Mouse (Mus musculus): ENCODE measurements at regions not wholly inside any gene's neighbourhood (a gene's known extent, or its start where the extent isn't known, plus 50 kb on each side); places are given as distances from the start of the nearest gene placed in this dataset.

DNA sequence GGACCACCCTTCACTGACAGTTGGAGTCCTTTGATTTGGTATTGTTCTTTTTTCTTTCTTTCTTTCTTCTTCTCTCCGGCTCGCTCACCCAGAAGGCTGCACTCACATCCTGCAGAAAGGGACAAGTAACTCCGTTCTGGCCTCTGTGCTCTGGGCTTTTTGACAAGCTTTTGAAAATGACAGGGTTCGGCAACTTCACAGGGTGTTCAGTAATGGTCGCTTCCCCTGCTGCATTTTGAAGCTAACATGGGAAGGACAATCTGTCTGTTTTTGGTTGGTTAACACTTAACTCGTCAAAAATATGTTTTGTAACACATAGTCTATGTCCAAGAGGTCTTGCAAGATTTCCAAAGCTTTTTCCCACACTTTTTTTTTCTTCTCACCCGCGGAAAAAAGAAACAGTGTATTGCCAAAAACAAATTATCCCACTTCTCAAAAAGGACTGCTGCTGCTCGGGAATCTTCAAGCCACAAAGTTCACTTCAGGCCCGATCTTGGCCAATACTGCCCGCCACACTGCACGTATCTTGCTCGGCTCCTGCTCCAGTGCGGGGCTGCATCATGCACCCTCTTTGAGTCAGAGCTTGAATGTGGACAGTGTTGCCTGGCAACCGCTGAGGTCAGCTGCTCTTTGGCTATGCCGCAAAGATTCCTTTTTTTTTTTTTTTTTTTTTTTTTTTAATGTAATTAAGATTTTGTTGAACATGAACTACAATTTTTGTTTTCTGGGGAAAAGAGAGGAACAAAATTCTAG, 209.4 kb upstream of the Inhba start:
- no peak for DNase-seq

- no peak for DNase-seq
Observed at GRCm38 (mm10) chr13:15803965-15804364, 207.7 kb upstream of the Inhba start.

DNA sequence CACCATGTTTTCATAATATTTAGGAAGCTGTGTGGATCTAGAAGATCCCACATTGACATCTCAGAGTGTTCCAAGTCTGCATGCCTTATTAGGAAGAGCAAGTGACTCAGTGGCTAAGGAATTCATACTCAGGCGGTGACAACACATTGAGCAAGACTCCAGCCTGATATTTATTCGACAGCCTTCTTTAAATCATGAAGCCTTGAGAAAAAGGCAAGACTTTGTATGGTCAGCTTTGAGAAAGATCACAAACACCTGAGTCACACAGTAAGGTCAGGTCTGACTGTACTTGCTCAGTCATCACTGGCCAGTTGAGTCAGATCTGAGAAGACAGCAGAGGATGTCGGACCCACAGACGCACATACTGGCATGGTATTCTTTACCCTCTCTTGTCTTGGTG, 204.7 kb upstream of the Inhba start:
- DNase-seq: no peak

GRCm38 (mm10) chr13:15822261-15822850, 189.3 kb upstream of the Inhba start:
- no peak for DNase-seq

GRCm38 (mm10) chr13:15845806-15846205, 165.8 kb upstream of the Inhba start:
- no peak for DNase-seq

DNA sequence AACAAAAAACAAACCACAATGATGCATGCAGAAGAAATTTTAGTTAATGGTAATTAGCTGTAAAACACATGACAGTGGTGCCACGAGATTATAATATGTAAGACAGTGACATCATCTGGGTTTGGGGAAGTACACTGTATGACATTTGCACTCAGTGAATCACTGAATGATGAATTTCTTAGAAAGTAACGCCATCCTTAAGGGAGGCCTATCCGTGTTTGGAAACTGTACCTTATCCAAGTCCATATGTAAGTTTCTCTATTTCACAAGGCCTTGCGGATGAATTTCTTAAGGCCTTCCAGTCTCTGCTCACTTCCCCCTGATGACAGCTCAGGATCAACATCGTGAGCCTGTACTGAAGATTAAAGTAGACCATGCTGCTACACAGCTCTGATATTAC, 163.6 kb upstream of the Inhba start:
- no peak for DNase-seq

GRCm38 (mm10) chr13:15849129-15849528, 162.5 kb upstream of the Inhba start:
- no peak for DNase-seq

DNA sequence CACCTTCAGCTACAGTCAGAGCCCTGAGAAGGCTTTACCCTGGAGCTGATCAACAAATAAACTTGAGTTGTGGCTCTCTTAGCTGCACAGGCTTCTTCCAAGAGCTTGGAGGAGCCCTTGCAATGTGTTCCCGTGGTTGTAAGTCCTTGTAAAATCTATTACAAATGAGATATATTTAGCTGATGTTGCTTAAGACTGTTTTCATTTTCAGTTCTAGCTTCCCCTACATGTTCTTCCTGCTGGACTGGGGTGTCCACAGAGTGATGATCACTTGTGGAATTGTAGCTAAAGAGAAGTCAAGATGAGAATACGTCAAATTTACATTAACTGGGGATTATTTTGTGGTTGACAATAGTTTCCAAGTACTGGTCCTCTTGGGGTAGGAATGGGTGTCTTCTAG, 161.3 kb upstream of the Inhba start:
- no peak for DNase-seq

GRCm38 (mm10) chr13:15853022-15853566, 158.6 kb upstream of the Inhba start:
- no peak for DNase-seq

DNA sequence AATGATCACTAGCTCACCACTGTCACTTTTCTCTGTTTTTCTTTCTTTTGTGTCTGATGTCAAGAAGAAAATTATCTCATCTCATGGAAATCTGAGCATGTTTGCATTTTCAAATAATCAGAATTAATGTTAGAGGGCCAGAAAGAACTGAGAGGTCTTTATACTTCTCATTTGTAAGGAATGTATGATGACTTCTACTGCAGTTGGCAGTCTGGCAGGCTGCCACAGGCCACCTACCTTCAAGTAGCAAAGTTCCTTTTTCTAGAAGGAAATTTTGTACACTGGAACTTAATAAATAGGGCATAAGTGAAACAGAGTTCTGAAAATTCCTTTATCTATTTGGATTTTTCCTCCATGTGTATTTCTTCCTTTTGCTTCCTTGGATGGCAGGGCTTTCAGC, 148.7 kb upstream of the Inhba start:
- peak in 1 of 2 experiments; percentile 22 for DNase-seq

GRCm38 (mm10) chr13:15863344-15863743, 148.3 kb upstream of the Inhba start:
- DNase-seq: no peak

DNA sequence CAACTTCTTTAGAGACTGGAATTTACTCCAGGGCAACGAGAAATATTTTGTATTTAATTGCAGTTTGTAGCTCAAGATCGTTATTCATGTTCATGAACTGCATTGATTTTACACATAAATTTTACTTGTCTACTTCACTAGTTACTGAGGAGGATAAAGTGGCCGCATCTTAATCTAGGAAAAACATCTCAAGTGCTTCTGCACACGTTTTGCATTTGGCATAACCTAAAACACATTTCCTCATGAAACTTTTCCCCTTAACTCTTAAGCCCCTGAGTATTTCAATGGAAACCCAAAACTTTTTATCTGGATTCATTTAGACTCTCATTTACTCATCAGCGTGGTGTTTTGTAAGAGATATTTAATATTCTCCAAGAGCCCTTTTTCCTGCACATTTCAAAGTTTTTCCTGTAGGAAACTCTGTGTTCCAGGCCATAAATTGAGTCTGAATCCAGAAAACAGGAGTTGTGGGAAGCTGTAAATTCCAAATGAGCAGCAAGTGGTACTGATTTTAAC, 144.5 kb upstream of the Inhba start:
- DNase-seq: no peak

DNA sequence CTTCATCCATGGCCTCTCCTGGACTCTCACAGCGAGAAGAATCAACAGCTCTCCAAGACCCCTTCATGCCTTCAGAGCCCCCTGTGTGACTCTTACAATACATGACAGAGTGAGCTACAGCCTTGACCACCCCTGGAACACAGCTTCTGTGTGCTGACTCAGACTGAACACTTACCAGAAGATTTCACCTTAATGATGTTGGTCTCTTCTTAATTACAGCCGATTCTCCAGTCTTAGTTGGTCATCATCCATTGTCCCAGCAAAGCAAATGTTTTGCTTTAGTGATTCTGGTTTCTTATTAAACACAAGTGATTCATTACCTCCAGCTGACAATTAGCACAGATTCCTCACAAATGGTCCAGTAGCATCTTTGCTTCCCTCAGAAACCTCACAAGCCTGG, 134.0 kb upstream of the Inhba start:
- no peak for DNase-seq

GRCm38 (mm10) chr13:15879576-15879975, 132.1 kb upstream of the Inhba start:
- no peak for DNase-seq

GRCm38 (mm10) chr13:15890794-15891193, 120.9 kb upstream of the Inhba start:
- DNase-seq: no peak

GRCm38 (mm10) chr13:15891403-15891802, 120.2 kb upstream of the Inhba start:
- no peak for DNase-seq

- no peak for DNase-seq
Observed at GRCm38 (mm10) chr13:15898201-15898600, 113.5 kb upstream of the Inhba start.

DNA sequence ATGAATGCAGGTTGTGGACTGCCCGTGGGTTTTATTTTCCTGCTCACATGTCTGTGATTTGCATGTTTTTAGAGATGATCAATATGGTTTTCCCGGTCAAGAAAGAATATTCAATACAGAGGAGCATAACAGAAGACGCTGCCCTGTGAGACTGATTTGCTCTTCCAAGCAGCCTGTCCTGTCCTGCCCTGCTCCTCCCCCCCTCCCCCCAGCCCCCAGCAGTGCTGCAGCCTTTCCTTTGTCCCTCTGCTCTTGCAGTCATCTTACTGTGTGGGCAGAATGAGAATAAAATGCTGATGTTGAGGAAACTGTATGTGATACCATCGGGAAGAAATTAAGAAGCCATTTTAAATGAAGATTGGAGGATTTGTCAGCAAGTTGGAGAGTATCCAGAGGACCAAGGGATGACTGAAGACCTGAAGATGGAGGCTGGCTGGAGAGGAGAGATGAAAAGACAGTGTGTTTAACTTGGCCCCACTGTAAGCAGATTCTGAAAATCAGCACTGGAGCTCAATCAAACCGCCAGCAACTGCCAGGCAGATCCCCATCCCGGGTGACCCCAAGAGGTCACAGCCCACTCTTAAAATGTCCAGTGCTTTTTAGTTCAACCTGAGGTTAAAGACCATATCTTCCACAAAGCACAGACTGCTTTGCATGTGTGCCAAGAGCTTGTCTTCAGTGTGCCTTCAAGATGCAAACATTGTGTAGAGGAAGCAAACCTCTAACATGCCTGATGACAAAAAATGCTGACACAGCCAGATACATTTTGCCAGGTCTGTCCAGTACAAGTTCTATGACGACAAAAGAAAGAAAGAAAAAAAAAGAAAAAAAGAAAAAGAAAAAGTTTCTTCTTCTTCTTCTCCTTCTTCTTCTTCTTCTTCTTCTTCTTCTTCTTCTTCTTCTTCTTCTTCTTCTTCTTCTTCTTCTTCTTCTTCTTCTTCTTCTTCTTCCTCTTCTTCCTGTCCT, 109.7 kb upstream of the Inhba start:
- no peak for DNase-seq

DNA sequence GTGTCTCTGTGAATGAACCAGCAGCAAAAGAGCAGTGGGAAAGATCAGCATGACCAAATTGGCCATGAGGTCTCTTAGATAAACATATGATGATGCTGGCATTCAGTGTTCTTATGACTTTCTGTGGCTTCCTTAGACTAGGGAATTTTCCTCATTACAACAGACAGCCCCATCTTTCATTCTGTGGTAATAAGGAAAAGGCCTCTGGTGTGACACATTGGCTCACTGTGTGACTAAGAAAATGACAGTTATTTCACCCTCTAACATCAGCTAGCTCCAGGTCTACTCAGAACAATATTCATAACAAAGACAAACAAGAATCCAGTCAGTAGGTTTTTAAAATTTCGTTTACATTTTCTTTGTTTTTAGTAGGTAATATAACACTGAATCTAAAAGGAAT, 103.8 kb upstream of the Inhba start:
- no peak for DNase-seq

GRCm38 (mm10) chr13:15910578-15910977, 101.1 kb upstream of the Inhba start:
- DNase-seq: no peak

GRCm38 (mm10) chr13:15911263-15911662, 100.4 kb upstream of the Inhba start:
- DNase-seq: no peak

- no peak for DNase-seq
Observed at GRCm38 (mm10) chr13:15914270-15914669, 97.4 kb upstream of the Inhba start.

GRCm38 (mm10) chr13:15929890-15930289, 81.8 kb upstream of the Inhba start:
- no peak for DNase-seq
